Mouse (Mus musculus) stomach, postnatal 0 days (tissue): Measurements from ENCODE around the gene Frmpd3. TPM values are rescaled to one million over a fixed set of nuclear protein-coding genes. Genes with fewer than 3 reads are reported as not detected.

ENCODE experiments used
- ATAC-seq: fragments of 200-750 bp; cut with Nextera tagmentation; 2 replicates; pipeline ENCODE4 v1.8.0; 2017; ENCODE audit not compliant: low FRiP score, low TSS enrichment
- DNase-seq: peaks from one replicate; pipeline ENCODE4 v3.0.0-alpha.2; 2016; ENCODE audit warnings: low spot score
- H3K27ac ChIP-seq: fragments of 300-500 bp; sonication (generic); replicated peaks from 2 replicates; pipeline ENCODE4 v1.5.1; 2014; ENCODE audit warnings: mild to moderate bottlenecking, control low read depth
- H3K27me3 ChIP-seq: fragments of 300-500 bp; sonication (generic); 2 replicates; pipeline ENCODE4 v1.6.1; 2014; ENCODE audit warnings: low read length; ENCODE audit not compliant: control insufficient read depth, insufficient read depth
- H3K36me3 ChIP-seq: fragments of 300-500 bp; sonication (generic); 2 replicates; pipeline ENCODE4 v1.6.1; 2014; ENCODE audit warnings: low read length, mixed read lengths; ENCODE audit not compliant: control insufficient read depth, insufficient read depth
- H3K4me1 ChIP-seq: fragments of 300-500 bp; sonication (generic); replicated peaks from 2 replicates; pipeline ENCODE4 v1.6.1; 2014; ENCODE audit warnings: antibody characterized with exemption; ENCODE audit not compliant: control insufficient read depth, insufficient read depth
- H3K4me2 ChIP-seq: fragments of 300-500 bp; sonication (generic); replicated peaks from 2 replicates; pipeline ENCODE4 v1.6.1; 2014; ENCODE audit warnings: low read depth, mild to moderate bottlenecking, control low read depth, moderate library complexity
- H3K4me3 ChIP-seq: fragments of 300-500 bp; sonication (generic); 2 replicates; pipeline ENCODE4 v1.5.1; 2014; ENCODE audit warnings: low read depth, low read length, control low read depth
- H3K9ac ChIP-seq: fragments of 300-500 bp; sonication (generic); 2 replicates; pipeline ENCODE4 v1.6.1; 2014; ENCODE audit warnings: mild to moderate bottlenecking, low read length, control low read depth, mixed read lengths
- H3K9me3 ChIP-seq: fragments of 300-500 bp; sonication (generic); 2 replicates; pipeline ENCODE4 v1.6.1; 2016; ENCODE audit warnings: low read length; ENCODE audit not compliant: control insufficient read depth
- CTCF ChIP-seq: IDR thresholded peaks from 2 replicates; pipeline ENCODE4 v1.5.1; 2016; ENCODE audit warnings: antibody characterized with exemption, low read depth, mild to moderate bottlenecking, moderate library complexity
- EP300 ChIP-seq: optimal IDR thresholded peaks from 2 replicates; pipeline ENCODE3; 2016; ENCODE audit warnings: antibody characterized with exemption
- WGBS: fragments of 180-500 bp; shearing (Covaris S2); extraction: QIAGEN DNeasy Blood & Tissue Kit; methylation state at CpG from one replicate; pipeline ENCODE4 v1.1.7; 2014; 5-methylcytosine and 5-hydroxymethylcytosine counted together
- microRNA counts: library from miRNA; unstranded; fragments of <30 nt; microRNA quantifications from one replicate; lab custom pipeline; 2015
- microRNA-seq: library from miRNA; unstranded; fragments of <30 nt; microRNA quantifications from one replicate; pipeline ENCODE4, GENCODE M21; 2016
- polyA plus RNA-seq: library from polyadenylated mRNA; unstranded; fragments of >200 nt; fragmentation: Nextera tagmentation; extraction: Ambion mirVana; gene quantifications from 2 replicates; pipeline ENCODE4 v1.2.1, GENCODE M21; 2015

Gene Frmpd3
- polyA plus RNA-seq, 1 experiment from 2014 or later = 0.05 TPM

GRCm38 (mm10) chrX:140456751-140457491, 114.9 kb downstream of the Frmpd3 start:
- H3K9ac ChIP-seq = peak overlapping the region; percentile 48
- TF ChIP-seq CTCF (no peak), EP300 (no peak)
- H3K9me3 ChIP-seq = no peaks in the 10 kb centered on the region
- DNase-seq = no peak
- no peaks in the 10 kb centered on the region for H3K4me1 ChIP-seq
- H3K27ac ChIP-seq = no peak overlapping the region
- no peaks in the 10 kb centered on the region for H3K27me3 ChIP-seq
- 18% methylated on average over 39 of the region's 39 CpGs for WGBS
- peak; percentile 56; the same call in 1 of the 2 replicates for ATAC-seq
- no peaks in the 10 kb centered on the region for H3K36me3 ChIP-seq
- H3K4me3 ChIP-seq = peak overlapping the region; percentile 49
- H3K4me2 ChIP-seq = peak overlapping the region; percentile 60

DNA sequence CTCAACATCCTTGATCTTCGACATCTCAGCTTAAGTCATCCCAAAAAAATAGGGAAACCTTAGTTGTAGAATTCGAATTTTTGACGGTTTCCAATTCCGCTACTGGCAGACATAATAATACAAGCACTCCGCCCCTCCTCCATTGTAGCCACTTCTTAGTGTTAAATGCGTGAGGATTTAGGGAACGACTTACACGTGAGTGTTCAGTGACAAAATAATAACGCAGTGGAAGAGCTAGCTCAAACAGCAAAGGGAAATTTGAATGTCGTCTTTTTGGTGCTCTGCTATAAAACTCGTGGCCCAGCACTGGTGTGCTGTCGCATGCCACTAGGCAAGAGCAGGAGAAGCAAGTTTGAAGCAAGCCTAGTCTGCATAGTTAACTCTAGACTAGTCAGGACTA, 115.4 kb downstream of the Frmpd3 start:
- TF ChIP-seq CTCF (no peak), EP300 (no peak)
- no peak for DNase-seq
- Histone ChIP-seq H3K9ac (no peak overlapping the region), H3K4me3 (peak overlapping the region; percentile 49), H3K4me2 (peak overlapping the region; percentile 60), H3K36me3 (no peaks in the 10 kb centered on the region), H3K27ac (no peak overlapping the region), H3K27me3 (no peaks in the 10 kb centered on the region), H3K4me1 (no peaks in the 10 kb centered on the region), H3K9me3 (no peaks in the 10 kb centered on the region)
- 23% methylated on average over 12 of the region's 12 CpGs for WGBS
- no peak for ATAC-seq

DNA sequence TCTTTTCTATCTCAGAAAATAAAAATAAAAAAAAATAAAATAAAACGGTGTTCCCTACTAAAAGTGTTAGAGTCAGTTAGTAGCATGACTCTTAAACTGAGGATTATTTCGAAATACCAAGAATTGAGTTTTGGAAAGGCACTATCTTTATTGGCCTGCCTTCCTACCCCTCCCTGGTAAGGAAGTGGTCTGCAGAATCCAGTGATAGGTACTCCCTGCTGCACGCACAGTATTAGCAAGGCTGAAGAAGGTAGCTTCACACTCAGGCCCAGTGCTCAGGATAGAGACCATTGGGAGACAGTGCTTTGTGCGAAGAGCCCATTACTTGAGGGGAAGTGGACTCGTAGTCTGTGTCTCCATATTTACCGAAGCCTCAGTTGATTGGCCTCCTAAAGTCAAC, 136.2 kb downstream of the Frmpd3 start:
- no peak for TF ChIP-seq CTCF
- Histone ChIP-seq H3K27ac (no peak overlapping the region), H3K4me2 (no peak overlapping the region), H3K4me3 (no peak overlapping the region), H3K36me3 (no peaks in the 10 kb centered on the region), H3K4me1 (no peaks in the 10 kb centered on the region), H3K27me3 (no peaks in the 10 kb centered on the region), H3K9ac (no peak overlapping the region), H3K9me3 (no peaks in the 10 kb centered on the region)
- DNase-seq (no peak), ATAC-seq (no peak)
- 80% methylated on average over 6 of the region's 6 CpGs for WGBS

- H3K9ac ChIP-seq = no peak overlapping the region
- H3K4me3 ChIP-seq = no peak overlapping the region
- no peaks in the 10 kb centered on the region for H3K27me3 ChIP-seq
- no peaks in the 10 kb centered on the region for H3K9me3 ChIP-seq
- no peak overlapping the region for H3K27ac ChIP-seq
- H3K36me3 ChIP-seq = no peaks in the 10 kb centered on the region
- ATAC-seq (no peak), DNase-seq (peak; percentile 38)
- TF ChIP-seq CTCF = peak; percentile 71
- no peak for TF ChIP-seq EP300
- H3K4me2 ChIP-seq = no peak overlapping the region
- 59% methylated on average over 5 of the region's 5 CpGs for WGBS
- H3K4me1 ChIP-seq = no peaks in the 10 kb centered on the region
These were observed 137.1 kb downstream of the Frmpd3 start for GRCm38 (mm10) chrX:140479171-140479570.

MicroRNAs within 50 kb of the gene (microRNA counts, 519-probe panel; counts per million panel counts)
- microRNA mmu-miR-3475 (lab: Ali Mortazavi, UCI) = not detected

Small RNA genes within 50 kb of the gene (microRNA-seq; reads per million reads assigned to microRNA genes)
- 2.9 reads per million for gene Mir3475

Other genes with a start within 250 kb of the Frmpd3 start
- gene Prps1, start 114.3 kb downstream of the Frmpd3 start, polyA plus RNA-seq = 18.2 and 18.3 TPM in 2 replicates